Mouse (Mus musculus) cortical plate, adult 2 months (tissue): ENCODE results near the gene Smurf1.

Source experiments
- CTCF ChIP-seq: fragments of 200-500 bp; IDR thresholded peaks from 2 replicates; pipeline ENCODE4 v1.5.1; 2011; ENCODE audit warnings: mild to moderate bottlenecking, control low read depth, low read length; ENCODE audit not compliant: insufficient read depth; ENCODE audit errors: extremely low read depth
- POLR2A ChIP-seq: fragments of 200-500 bp; IDR thresholded peaks from 2 replicates; pipeline ENCODE4 v1.6.1; 2011; ENCODE audit warnings: mild to moderate bottlenecking, low read length, control low read depth; ENCODE audit not compliant: insufficient read depth; ENCODE audit errors: extremely low read depth

DNA sequence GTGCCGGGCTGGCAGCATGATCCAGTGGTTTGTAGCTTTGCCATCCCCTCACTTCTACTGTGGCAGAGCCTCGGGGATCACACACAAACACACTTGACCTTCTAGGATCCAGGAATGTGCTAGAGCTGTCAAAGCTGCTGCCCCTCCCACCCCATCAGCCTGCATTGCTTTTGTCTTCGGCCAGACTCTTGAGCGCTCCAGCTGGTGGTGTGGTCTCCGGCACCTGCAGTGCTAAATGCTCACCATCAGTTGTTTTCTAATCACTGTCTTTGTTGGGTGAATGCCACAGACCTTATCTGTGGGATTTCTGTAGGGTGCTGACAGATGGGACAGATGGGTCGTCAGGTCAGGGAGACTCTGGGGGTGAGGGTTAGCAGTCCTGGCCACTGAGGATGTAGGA, 109.7 kb downstream of the Smurf1 start:
- TF ChIP-seq CTCF (no peak), POLR2A (no peak)
